Mouse (Mus musculus) liver, embryonic 11.5 days (tissue): Measurements from ENCODE around the gene Adk. TPM values are rescaled to one million over a fixed set of nuclear protein-coding genes. Genes with fewer than 3 reads are reported as not detected.

Experiments used
- ATAC-seq: fragments of 200-750 bp; cut with Nextera tagmentation; replicated peaks from 2 replicates; pipeline ENCODE4 v1.8.0; 2017; ENCODE audit warnings: moderate number of reproducible peaks, mild to moderate bottlenecking, moderate TSS enrichment, moderate library complexity; ENCODE audit not compliant: low FRiP score
- DNase-seq: peaks from one replicate; pipeline ENCODE4 v3.0.0-alpha.2; 2017; ENCODE audit warnings: low spot score
- H3K27ac ChIP-seq: fragments of 300-500 bp; sonication (generic); 2 replicates; pipeline ENCODE4 v1.5.1; 2014; ENCODE audit warnings: mild to moderate bottlenecking, low read depth, low read length, control low read depth
- H3K27me3 ChIP-seq: fragments of 300-500 bp; sonication (generic); replicated peaks from 2 replicates; pipeline ENCODE4 v1.6.1; 2014; ENCODE audit warnings: low read length, mixed read lengths; ENCODE audit not compliant: control insufficient read depth, insufficient read depth
- H3K36me3 ChIP-seq: fragments of 300-500 bp; sonication (generic); 2 replicates; pipeline ENCODE4 v1.6.1; 2014; ENCODE audit warnings: mild to moderate bottlenecking, low read length, moderate library complexity, mixed read lengths; ENCODE audit not compliant: control insufficient read depth, insufficient read depth
- H3K4me1 ChIP-seq: fragments of 300-500 bp; sonication (generic); replicated peaks from 2 replicates; pipeline ENCODE4 v1.6.1; 2014; ENCODE audit warnings: low read length, mixed read lengths; ENCODE audit not compliant: control insufficient read depth, insufficient read depth
- H3K4me2 ChIP-seq: fragments of 300-500 bp; sonication (generic); 2 replicates; pipeline ENCODE4 v1.6.1; 2014; ENCODE audit warnings: mild to moderate bottlenecking, control low read depth, moderate library complexity
- H3K4me3 ChIP-seq: fragments of 300-500 bp; sonication (generic); 2 replicates; pipeline ENCODE4 v1.5.1; 2014; ENCODE audit warnings: low read depth, low read length, control low read depth
- H3K9ac ChIP-seq: fragments of 300-500 bp; sonication (generic); 2 replicates; pipeline ENCODE4 v1.6.1; 2014; ENCODE audit warnings: low read depth, low read length, control low read depth
- H3K9me3 ChIP-seq: fragments of 300-500 bp; sonication (generic); 2 replicates; pipeline ENCODE4 v1.6.1; 2016; ENCODE audit warnings: low read length, inconsistent platforms, mixed read lengths; ENCODE audit not compliant: control insufficient read depth
- WGBS: fragments of 180-500 bp; shearing (Covaris S2); extraction: QIAGEN DNeasy Blood & Tissue Kit; methylation state at CpG from one replicate; pipeline ENCODE4 v1.1.7; 2014; 5-methylcytosine and 5-hydroxymethylcytosine counted together
- polyA plus RNA-seq: library from polyadenylated mRNA; unstranded; fragments of >200 nt; fragmentation: Nextera tagmentation; extraction: Ambion mirVana; gene quantifications from 2 replicates; pipeline ENCODE4 v1.2.1, GENCODE M21; 2014

The Adk gene
- polyA plus RNA-seq, 1 experiment from 2014 or later: 253 TPM

DNA sequence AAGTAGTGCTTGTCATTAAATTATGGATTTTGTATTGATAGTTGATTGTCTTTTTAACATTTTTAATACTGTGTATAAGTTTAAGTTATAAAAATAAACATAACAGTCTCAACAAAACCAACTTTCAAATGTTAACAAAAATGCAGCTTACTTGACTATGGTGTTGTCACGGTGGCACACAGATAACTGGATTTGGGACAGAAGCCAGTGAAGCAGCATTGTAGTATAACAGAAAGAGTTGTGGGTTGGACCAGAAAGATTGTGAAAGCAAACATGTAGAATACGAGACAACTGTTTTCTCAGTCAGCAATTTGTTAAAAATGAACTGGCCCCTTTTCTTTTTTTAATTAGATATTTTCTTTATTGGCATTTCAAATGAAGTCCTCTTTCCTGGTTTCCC is 122.4 kb downstream of the Adk start:
- no peak overlapping the region for H3K9ac ChIP-seq
- no peak for DNase-seq
- H3K27ac ChIP-seq: no peak overlapping the region
- H3K4me2 ChIP-seq: no peak overlapping the region
- H3K4me1 ChIP-seq: no peaks in the 10 kb centered on the region
- no peaks in the 10 kb centered on the region for H3K27me3 ChIP-seq
- no peak overlapping the region for H3K4me3 ChIP-seq
- H3K36me3 ChIP-seq: no peaks in the 10 kb centered on the region
- no peaks in the 10 kb centered on the region for H3K9me3 ChIP-seq
- WGBS: 86% methylated on average over 2 of the region's 2 CpGs
- no peak for ATAC-seq

GRCm38 (mm10) chr14:21177781-21178180 is 125.4 kb downstream of the Adk start:
- Histone ChIP-seq H3K27me3 (no peaks in the 10 kb centered on the region), H3K4me2 (no peak overlapping the region), H3K9me3 (no peaks in the 10 kb centered on the region), H3K4me3 (no peak overlapping the region), H3K36me3 (no peaks in the 10 kb centered on the region), H3K4me1 (no peaks in the 10 kb centered on the region), H3K27ac (no peak overlapping the region), H3K9ac (no peak overlapping the region)
- ATAC-seq: no peak
- DNase-seq: no peak
- 75% methylated on average over 2 of the region's 2 CpGs for WGBS

DNA sequence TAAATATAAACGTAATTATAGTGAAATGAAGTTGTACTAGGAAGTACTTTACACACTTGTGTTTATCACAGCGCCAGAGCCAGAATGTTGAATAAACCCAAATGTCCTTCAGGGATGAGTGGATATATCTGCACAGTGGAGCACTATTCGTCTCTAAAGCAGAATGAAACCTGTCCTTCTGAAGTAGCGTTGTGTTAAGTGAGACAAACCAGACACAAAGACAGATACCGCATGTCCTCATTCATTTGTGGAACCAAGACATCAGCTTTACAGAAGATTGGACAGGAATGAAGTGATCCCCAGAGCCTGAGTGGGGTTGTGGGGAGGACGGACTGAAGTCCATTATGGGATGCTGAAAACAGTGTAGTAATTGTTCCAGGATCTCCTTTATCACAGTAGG is 126.0 kb downstream of the Adk start:
- H3K36me3 ChIP-seq: no peaks in the 10 kb centered on the region
- DNase-seq (no peak), ATAC-seq (no peak)
- H3K27ac ChIP-seq: no peak overlapping the region
- H3K27me3 ChIP-seq: no peaks in the 10 kb centered on the region
- no peak overlapping the region for H3K4me3 ChIP-seq
- H3K4me1 ChIP-seq: no peaks in the 10 kb centered on the region
- no peak overlapping the region for H3K4me2 ChIP-seq
- no peak overlapping the region for H3K9ac ChIP-seq
- H3K9me3 ChIP-seq: no peaks in the 10 kb centered on the region
- WGBS: 73% methylated on average over 6 of the region's 6 CpGs

GRCm38 (mm10) chr14:21181053-21181452 is 128.7 kb downstream of the Adk start:
- Histone ChIP-seq H3K9me3 (no peaks in the 10 kb centered on the region), H3K27me3 (no peaks in the 10 kb centered on the region), H3K27ac (no peak overlapping the region), H3K9ac (no peak overlapping the region), H3K4me3 (no peak overlapping the region), H3K36me3 (no peaks in the 10 kb centered on the region), H3K4me1 (no peaks in the 10 kb centered on the region), H3K4me2 (no peak overlapping the region)
- DNase-seq (no peak), ATAC-seq (no peak)
- 66% methylated on average over 3 of the region's 3 CpGs for WGBS

DNA sequence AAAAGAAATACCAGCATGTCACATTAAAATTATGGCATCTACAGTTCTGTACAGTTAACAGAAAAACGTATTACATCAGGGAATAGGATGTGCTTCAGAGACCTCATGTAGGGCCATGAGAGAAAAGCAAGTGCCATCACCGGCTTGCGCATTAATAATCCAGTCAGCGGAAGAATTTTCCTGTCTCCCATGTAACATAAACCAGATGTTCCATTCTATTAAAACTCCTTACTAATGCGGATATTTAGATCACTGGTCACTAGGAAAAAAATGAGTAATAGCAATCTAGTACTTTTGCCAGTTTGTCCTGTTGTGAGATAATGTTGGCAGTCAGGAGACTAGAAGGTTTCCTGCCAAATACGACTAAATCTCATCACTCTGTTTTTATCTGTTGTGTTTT is 139.6 kb downstream of the Adk start:
- ATAC-seq (no peak), DNase-seq (no peak)
- H3K9ac ChIP-seq: no peak overlapping the region
- H3K4me2 ChIP-seq: no peak overlapping the region
- H3K36me3 ChIP-seq: no peaks in the 10 kb centered on the region
- WGBS: 72% methylated on average over 6 of the region's 6 CpGs
- no peak overlapping the region for H3K4me3 ChIP-seq
- H3K27me3 ChIP-seq: no peaks in the 10 kb centered on the region
- H3K27ac ChIP-seq: no peak overlapping the region
- H3K9me3 ChIP-seq: no peaks in the 10 kb centered on the region
- no peaks in the 10 kb centered on the region; the same call in 1 of the 2 replicates for H3K4me1 ChIP-seq

DNA sequence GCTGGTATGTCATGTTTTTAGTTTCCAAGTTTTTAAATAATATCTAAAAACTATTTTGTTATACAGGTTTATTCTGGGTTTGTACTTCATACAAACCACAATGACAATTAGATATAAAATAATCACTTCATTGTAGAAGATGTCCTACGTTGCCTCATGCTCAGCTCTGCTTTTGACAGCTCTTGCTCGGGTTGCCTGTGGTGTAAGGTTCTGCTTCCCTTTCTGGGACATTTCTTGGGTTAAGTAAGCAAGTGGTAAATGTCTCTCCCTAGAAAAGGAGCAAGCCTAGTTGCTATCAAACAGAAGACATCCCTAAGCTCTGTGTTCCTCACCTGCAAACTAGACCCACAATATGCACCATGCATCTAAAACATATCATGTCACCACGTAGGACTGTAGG is 140.4 kb downstream of the Adk start:
- ATAC-seq: no peak
- Histone ChIP-seq H3K4me1 (no peaks in the 10 kb centered on the region; the same call in 1 of the 2 replicates), H3K4me3 (no peak overlapping the region), H3K27ac (no peak overlapping the region), H3K4me2 (no peak overlapping the region), H3K9me3 (no peaks in the 10 kb centered on the region), H3K27me3 (no peaks in the 10 kb centered on the region), H3K9ac (no peak overlapping the region), H3K36me3 (no peaks in the 10 kb centered on the region)
- 89% methylated on average over 3 of the region's 3 CpGs for WGBS
- no peak for DNase-seq

GRCm38 (mm10) chr14:21194336-21194735 is 142.0 kb downstream of the Adk start:
- no peak overlapping the region for H3K27ac ChIP-seq
- DNase-seq (no peak), ATAC-seq (no peak)
- no peaks in the 10 kb centered on the region for H3K36me3 ChIP-seq
- no peaks in the 10 kb centered on the region for H3K9me3 ChIP-seq
- WGBS: 77% methylated on average over 6 of the region's 6 CpGs
- H3K4me1 ChIP-seq: no peaks in the 10 kb centered on the region; the same call in 1 of the 2 replicates
- H3K4me3 ChIP-seq: no peak overlapping the region
- no peaks in the 10 kb centered on the region for H3K27me3 ChIP-seq
- no peak overlapping the region for H3K9ac ChIP-seq
- no peak overlapping the region for H3K4me2 ChIP-seq

- no peak overlapping the region for H3K4me3 ChIP-seq
- H3K9ac ChIP-seq: no peak overlapping the region
- H3K27ac ChIP-seq: no peak overlapping the region
- H3K9me3 ChIP-seq: no peaks in the 10 kb centered on the region
- H3K4me2 ChIP-seq: no peak overlapping the region
- WGBS: 72% methylated on average over 3 of the region's 3 CpGs
- no peak for ATAC-seq
- no peaks in the 10 kb centered on the region for H3K4me1 ChIP-seq
- H3K27me3 ChIP-seq: no peaks in the 10 kb centered on the region
- no peaks in the 10 kb centered on the region for H3K36me3 ChIP-seq
- no peak for DNase-seq
These were observed 148.5 kb downstream of the Adk start for GRCm38 (mm10) chr14:21200850-21201249.

- Histone ChIP-seq H3K27me3 (no peaks in the 10 kb centered on the region), H3K4me2 (no peak overlapping the region), H3K36me3 (no peaks in the 10 kb centered on the region), H3K9ac (no peak overlapping the region), H3K27ac (no peak overlapping the region), H3K9me3 (no peaks in the 10 kb centered on the region), H3K4me3 (no peak overlapping the region), H3K4me1 (no peaks in the 10 kb centered on the region)
- 91% methylated on average over 4 of the region's 4 CpGs for WGBS
- no peak for ATAC-seq
- no peak for DNase-seq
These were observed 154.1 kb downstream of the Adk start for GRCm38 (mm10) chr14:21206472-21206871.
